Mouse (Mus musculus) gastrocnemius, postnatal 10 days (tissue): ENCODE measurements at regions not wholly inside any gene's neighbourhood (a gene's known extent, or its start where the extent isn't known, plus 50 kb on each side); places are given as distances from the start of the nearest gene placed in this dataset.

Experiments
- DNase-seq: peaks from one replicate; pipeline ENCODE4 v3.0.0; 2021; ENCODE audit warnings: mixed read lengths

GRCm38 (mm10) chr12:77135661-77136060, 102.3 kb upstream of the Fut8 start:
- DNase-seq = no peak

GRCm38 (mm10) chr12:77135067-77135466, 102.9 kb upstream of the Fut8 start:
- no peak for DNase-seq

- no peak for DNase-seq
Observed at GRCm38 (mm10) chr12:77134306-77135010, 103.5 kb upstream of the Fut8 start.

- DNase-seq = no peak
Observed at GRCm38 (mm10) chr12:77133465-77134305, 104.2 kb upstream of the Fut8 start.

- DNase-seq = no peak
Observed at GRCm38 (mm10) chr12:77131328-77131727, 106.6 kb upstream of the Fut8 start.

- DNase-seq = no peak
Observed at GRCm38 (mm10) chr12:77130526-77130925, 107.4 kb upstream of the Fut8 start.

- DNase-seq = no peak
Observed at GRCm38 (mm10) chr12:77124267-77124666, 113.7 kb upstream of the Fut8 start.

- DNase-seq = no peak
Observed at GRCm38 (mm10) chr12:77113516-77113915, 124.4 kb upstream of the Fut8 start.

- no peak for DNase-seq
Observed at GRCm38 (mm10) chr12:77112133-77112532, 125.8 kb upstream of the Fut8 start.

- no peak for DNase-seq
Observed at GRCm38 (mm10) chr12:77107251-77107650, 130.7 kb upstream of the Fut8 start.

- no peak for DNase-seq
Observed at GRCm38 (mm10) chr12:77105887-77106600, 131.9 kb upstream of the Fut8 start.

GRCm38 (mm10) chr12:77100482-77100881, 137.4 kb upstream of the Fut8 start:
- DNase-seq = no peak

- DNase-seq = no peak
Observed at GRCm38 (mm10) chr12:77099521-77099920, 137.5 kb upstream of the Max start.

- no peak for DNase-seq
Observed at GRCm38 (mm10) chr12:77098821-77099220, 136.8 kb upstream of the Max start.

- no peak for DNase-seq
Observed at GRCm38 (mm10) chr12:77097831-77098230, 135.8 kb upstream of the Max start.

- no peak for DNase-seq
Observed at GRCm38 (mm10) chr12:77096461-77096860, 134.5 kb upstream of the Max start.

- DNase-seq = no peak
Observed at GRCm38 (mm10) chr12:77094999-77095915, 133.3 kb upstream of the Max start.

- no peak for DNase-seq
Observed at GRCm38 (mm10) chr12:77094168-77094567, 132.2 kb upstream of the Max start.

GRCm38 (mm10) chr12:77092741-77093140, 130.7 kb upstream of the Max start:
- DNase-seq = no peak

- no peak for DNase-seq
Observed at GRCm38 (mm10) chr12:77092143-77092542, 130.1 kb upstream of the Max start.

- no peak for DNase-seq
Observed at GRCm38 (mm10) chr12:77091700-77092099, 129.7 kb upstream of the Max start.

GRCm38 (mm10) chr12:77090525-77090924, 128.5 kb upstream of the Max start:
- DNase-seq = no peak
